In the genomic region with DNA sequence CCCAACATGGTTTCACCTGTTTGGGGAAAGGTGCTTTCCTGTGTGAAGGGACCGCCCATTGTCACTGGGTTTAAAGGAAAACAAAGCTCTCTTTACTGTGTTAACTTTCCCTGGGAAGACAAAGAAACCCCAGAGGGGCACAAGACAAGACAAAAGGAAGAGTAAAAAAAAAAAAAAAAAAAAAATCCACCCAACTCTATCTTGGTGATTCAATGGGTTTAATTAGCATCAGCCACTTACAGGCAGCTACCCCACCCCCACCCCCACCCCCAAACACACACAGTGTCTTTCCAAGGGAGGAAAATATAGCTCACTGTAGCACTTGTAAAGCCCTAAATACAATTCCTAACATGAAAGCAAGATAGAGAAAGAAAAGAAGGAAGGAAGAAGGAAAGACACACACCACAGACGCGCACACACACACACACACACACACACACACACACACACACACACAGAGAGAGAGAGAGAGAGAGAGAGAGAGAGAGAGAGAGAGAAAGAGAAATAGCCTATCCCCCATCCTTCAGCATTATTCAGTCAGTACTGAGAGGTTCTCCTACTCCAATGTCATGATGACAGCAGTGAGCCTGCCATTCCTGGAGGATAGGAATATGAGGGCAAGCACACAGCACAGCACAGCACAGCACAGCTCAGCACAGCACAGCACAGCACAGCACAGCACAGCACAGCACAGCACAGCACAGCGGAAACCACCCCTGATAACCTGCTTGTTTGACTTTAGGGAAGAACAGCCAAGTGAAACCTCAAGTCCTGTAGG, we compare ENCODE assay signal across 28 mouse cellular contexts.
DNase-seq lines count a peak whose midpoint lies in the region; ATAC-seq and TF ChIP-seq lines count a peak whose summit lies in the region.
"Had no signal": no experiment of that assay in that cellular context is flagged by ENCODE, and none has a peak within 500 bp of the region (broad histone marks: within the 10 kb centered on the region; RNA-seq: fewer than 3 reads in every experiment).

No protein-coding gene starts in this region.

- H3K36me3 ChIP-seq in forebrain, postnatal 0 days (ENCODE audit: insufficient read depth) = no peaks in the 10 kb centered on the region
- H3K36me3 ChIP-seq: embryonic facial prominence, embryonic 12.5 days; intestine, embryonic 15.5 days; limb, embryonic 12.5 days; liver, embryonic 15.5 days had no signal

- no peak overlapping the region for H3K4me2 ChIP-seq in forebrain, postnatal 0 days (ENCODE audit: low read depth)
- H3K4me2 ChIP-seq: embryonic facial prominence, embryonic 12.5 days; heart, embryonic 11.5 days; intestine, embryonic 15.5 days; limb, embryonic 12.5 days; liver, embryonic 15.5 days; lung, embryonic 14.5 days had no signal

- H3K9me3 ChIP-seq in forebrain, postnatal 0 days (ENCODE audit: low read length) = no peaks in the 10 kb centered on the region
- H3K9me3 ChIP-seq: embryonic facial prominence, embryonic 12.5 days; intestine, embryonic 15.5 days; limb, embryonic 12.5 days; liver, embryonic 15.5 days had no signal

- no peaks in the 10 kb centered on the region for H3K27me3 ChIP-seq in forebrain, postnatal 0 days (ENCODE audit: insufficient read depth, low read length)
- H3K27me3 ChIP-seq: embryonic facial prominence, embryonic 12.5 days; intestine, embryonic 15.5 days; limb, embryonic 12.5 days; liver, embryonic 15.5 days had no signal

- no peak overlapping the region for H3K9ac ChIP-seq in forebrain, postnatal 0 days
- H3K9ac ChIP-seq: embryonic facial prominence, embryonic 12.5 days; intestine, embryonic 15.5 days; limb, embryonic 12.5 days; liver, embryonic 15.5 days; lung, embryonic 14.5 days had no signal

- peak; percentile 64 for ATAC-seq in frontal cortex, adult (ENCODE audit: low TSS enrichment)
- peak; percentile 67; the same call in 1 of the 2 replicates for ATAC-seq in forebrain, postnatal 0 days
- ATAC-seq: CD4-positive, CD25-positive, alpha-beta regulatory T cell, adult 4 months; hindbrain, postnatal 0 days; intestine, embryonic 15.5 days had no signal

- no peak for TF ChIP-seq CTCF in forebrain, postnatal 0 days (IDR thresholded peaks at IDR 0.05; ENCODE audit: low read depth)

- DNase-seq in frontal cortex, postnatal 36 days (ENCODE audit: low spot score in 2 of 2) = no peak
- peak; percentile 58 for DNase-seq in ES-CJ7 (ENCODE audit: low read depth, low spot score)
- DNase-seq in R1 (ENCODE audit: low read depth, low spot score) = peak; percentile 58
- DNase-seq in forebrain, postnatal 0 days = no peak
- no peak for DNase-seq in thymus, postnatal 36 days
- DNase-seq in MN1 (ENCODE audit: low spot score) = no peak
- DNase-seq: adrenal gland, postnatal 25 days; cerebellum, adult 18-20 months; cerebellum, postnatal 25 days; embryo, embryonic 11 days; gastrocnemius, postnatal 25 days; heart, adult 18-20 months; heart, postnatal 4 days; kidney, adult 2 months; kidney, postnatal 36 days; lung, embryonic 14.5 days; lung, postnatal 14 days; midbrain, embryonic 14.5 days had no signal

- no peaks in the 10 kb centered on the region for H3K4me1 ChIP-seq in forebrain, postnatal 0 days (ENCODE audit: insufficient read depth)
- H3K4me1 ChIP-seq: embryonic facial prominence, embryonic 12.5 days; intestine, embryonic 15.5 days; limb, embryonic 12.5 days; liver, embryonic 15.5 days had no signal

- 48% methylated on average over 4 of the region's 4 CpGs for WGBS in forebrain, postnatal 0 days

- no peak overlapping the region for H3K4me3 ChIP-seq in forebrain, postnatal 0 days (ENCODE audit: low read depth, low read length)
- H3K4me3 ChIP-seq: embryonic facial prominence, embryonic 12.5 days; intestine, embryonic 15.5 days; layer of hippocampus, adult 2 months; left cerebral cortex, adult 2 months; limb, embryonic 12.5 days; liver, embryonic 15.5 days had no signal

- no peak overlapping the region for H3K27ac ChIP-seq in forebrain, postnatal 0 days (ENCODE audit: low read depth, low read length)
- H3K27ac ChIP-seq: embryonic facial prominence, embryonic 12.5 days; hindbrain, postnatal 0 days; intestine, embryonic 15.5 days; layer of hippocampus, adult 2 months; limb, embryonic 12.5 days; liver, embryonic 15.5 days had no signal

Comparison
In these comparisons a context has a peak if more than half of its experiments do, and no peak if none do; other contexts are left out.
1. DNase-seq: peak in ES-CJ7 (single experiment) and R1 (single experiment); none in frontal cortex, postnatal 36 days (0 of 2), forebrain, postnatal 0 days (single experiment), thymus, postnatal 36 days (0 of 2) and MN1 (single experiment).